Mouse (Mus musculus) thymus, postnatal 10 days (tissue): ENCODE data around the gene Sos1.

Source experiments
- DNase-seq, 2 experiments: peaks; one replicate each; pipeline ENCODE4 v3.0.0; 2021; ENCODE audit warnings: low spot score in 2 of 2

The Sos1 gene

GRCm38 (mm10) chr17:80480031-80480854 is at the start of gene Sos1:
Sos1 (minus strand) TSS chr17:80480453.
- peak; percentile 97 to 98 for DNase-seq

GRCm38 (mm10) chr17:80523231-80523630 is 43.0 kb upstream of the Sos1 start:
- DNase-seq = no peak

- DNase-seq = no peak
Observed at GRCm38 (mm10) chr17:80522229-80522556, 41.9 kb upstream of the Sos1 start.

GRCm38 (mm10) chr17:80521521-80522228 is 41.4 kb upstream of the Sos1 start:
- no peak for DNase-seq

- no peak for DNase-seq
Observed at GRCm38 (mm10) chr17:80520537-80520936, 40.3 kb upstream of the Sos1 start.

- DNase-seq = no peak
Observed at GRCm38 (mm10) chr17:80518811-80519210, 38.6 kb upstream of the Sos1 start.

- DNase-seq = no peak
Observed at GRCm38 (mm10) chr17:80517244-80517643, 37.0 kb upstream of the Sos1 start.

- no peak for DNase-seq
Observed at GRCm38 (mm10) chr17:80515956-80516355, 35.7 kb upstream of the Sos1 start.

- DNase-seq = no peak
Observed at GRCm38 (mm10) chr17:80515513-80515912, 35.3 kb upstream of the Sos1 start.

GRCm38 (mm10) chr17:80513766-80514165 is 33.5 kb upstream of the Sos1 start:
- DNase-seq = no peak

- no peak for DNase-seq
Observed at GRCm38 (mm10) chr17:80510459-80510855, 30.2 kb upstream of the Sos1 start.

- DNase-seq = no peak
Observed at GRCm38 (mm10) chr17:80509494-80510458, 29.5 kb upstream of the Sos1 start.

- no peak for DNase-seq
Observed at GRCm38 (mm10) chr17:80505766-80506165, 25.5 kb upstream of the Sos1 start.

- DNase-seq = no peak
Observed at GRCm38 (mm10) chr17:80505342-80505741, 25.1 kb upstream of the Sos1 start.

- no peak for DNase-seq
Observed at GRCm38 (mm10) chr17:80501805-80502172, 21.5 kb upstream of the Sos1 start.

GRCm38 (mm10) chr17:80501037-80501804 is 21.0 kb upstream of the Sos1 start:
- no peak for DNase-seq

GRCm38 (mm10) chr17:80500025-80500424 is 19.8 kb upstream of the Sos1 start:
- DNase-seq = no peak

GRCm38 (mm10) chr17:80498600-80499268 is 18.5 kb upstream of the Sos1 start:
- no peak for DNase-seq

GRCm38 (mm10) chr17:80497183-80497601 is 16.9 kb upstream of the Sos1 start:
- DNase-seq = no peak

- no peak for DNase-seq
Observed at GRCm38 (mm10) chr17:80496607-80497170, 16.4 kb upstream of the Sos1 start.
